Mouse (Mus musculus): ENCODE measurements around the gene Mtrr.

Gene Mtrr

GRCm38 (mm10) chr13:68581747-68582516 lies at the start of gene Mtrr, which contains the start of gene Fastkd3:
Gene Mtrr, minus strand, starts transcription at chr13:68582149.
Gene Fastkd3, plus strand, starts transcription at chr13:68582234.
- DNase-seq = peak; percentile 97 to 98

DNA sequence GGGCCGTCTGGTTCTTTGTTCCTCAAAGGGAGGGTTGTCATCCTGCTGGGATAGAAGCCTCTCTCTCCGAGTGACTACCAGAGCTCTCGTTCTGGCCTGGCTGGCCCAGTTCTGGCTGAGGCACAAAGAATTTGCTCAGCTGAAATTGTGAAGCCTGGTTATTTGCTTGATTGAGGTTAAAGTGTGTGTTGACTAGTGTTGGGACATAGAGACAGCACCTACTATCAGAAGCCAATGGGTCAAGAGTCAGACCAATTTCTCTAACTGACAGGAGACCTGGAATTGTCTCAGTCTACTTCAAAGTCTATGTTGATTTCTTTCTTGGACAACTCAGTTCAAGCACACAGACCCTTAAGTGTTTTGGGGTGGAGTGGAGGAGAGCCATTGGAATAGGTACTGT lies 45.1 kb upstream of the Mtrr start:
- no peak for DNase-seq

DNA sequence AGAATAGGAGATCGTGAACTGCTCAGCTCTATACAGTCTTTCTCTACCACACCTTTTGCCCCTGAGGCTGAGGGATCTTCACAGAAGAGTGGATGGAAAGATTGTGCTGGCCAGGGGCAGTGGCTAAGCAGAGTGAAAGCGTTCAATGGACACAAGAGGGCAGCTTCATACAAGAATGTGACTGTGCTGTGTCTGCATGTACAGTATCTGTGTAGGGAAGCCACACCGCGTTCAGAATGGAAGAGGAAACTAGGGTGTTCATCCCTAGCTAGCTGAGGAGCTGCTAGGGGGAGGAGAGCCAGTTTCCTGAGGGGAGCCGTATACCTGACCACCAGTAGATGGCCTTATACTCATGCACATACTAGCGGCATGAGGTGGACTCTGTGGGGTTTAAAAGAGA lies 40.8 kb upstream of the Mtrr start:
- no peak for DNase-seq

GRCm38 (mm10) chr13:68607652-68608405 lies 25.9 kb upstream of the Mtrr start:
- DNase-seq = peak in 1 of 2 experiments; percentile 7

DNA sequence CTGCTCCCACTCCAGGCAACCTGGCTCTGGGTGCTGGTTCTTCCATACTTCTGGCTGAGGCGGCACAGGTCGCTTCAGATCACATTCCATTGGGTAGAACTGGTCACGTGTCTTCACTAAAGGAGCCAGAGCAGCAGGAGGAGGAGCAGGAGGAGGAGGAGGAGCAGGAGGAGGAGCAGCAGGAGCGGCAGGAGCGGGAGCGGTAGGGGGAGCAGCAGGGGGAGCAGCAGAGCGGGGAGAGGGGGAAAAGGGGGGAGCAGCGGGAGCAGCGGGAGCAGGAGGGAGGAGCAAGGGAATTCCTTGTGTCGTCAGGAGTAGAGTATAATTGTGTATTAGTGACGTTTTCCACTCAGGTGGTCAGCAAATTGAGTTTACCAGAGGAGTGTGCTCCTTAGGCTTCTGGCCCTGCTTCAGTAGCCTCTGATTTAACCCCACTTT lies 23.8 kb upstream of the Mtrr start:
- DNase-seq = peak; percentile 70 to 76

- no peak for DNase-seq
Measured at GRCm38 (mm10) chr13:68603085-68603484, 21.1 kb upstream of the Mtrr start.

- no peak for DNase-seq
Measured at GRCm38 (mm10) chr13:68601184-68601583, 19.2 kb upstream of the Mtrr start.

DNA sequence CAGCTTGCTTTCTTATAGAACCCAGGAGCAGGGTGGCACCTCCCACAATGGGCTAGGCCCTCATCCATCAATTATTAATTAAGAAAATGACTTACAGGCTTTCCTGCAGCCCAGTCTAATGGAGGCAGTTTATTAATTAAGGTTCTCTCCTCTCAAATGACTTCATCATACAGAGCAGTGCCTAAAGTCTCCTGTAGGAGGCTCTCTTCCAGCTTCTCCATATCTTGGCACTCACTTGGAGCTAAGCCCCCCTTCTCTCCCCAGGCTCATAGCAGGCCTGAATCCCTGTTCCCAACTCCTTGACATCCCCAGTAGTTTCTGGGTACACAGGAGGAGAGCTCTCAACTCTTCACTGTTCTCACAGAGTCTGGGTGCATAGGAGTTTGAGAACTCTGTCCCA lies 17.0 kb upstream of the Mtrr start:
- no peak for DNase-seq

DNA sequence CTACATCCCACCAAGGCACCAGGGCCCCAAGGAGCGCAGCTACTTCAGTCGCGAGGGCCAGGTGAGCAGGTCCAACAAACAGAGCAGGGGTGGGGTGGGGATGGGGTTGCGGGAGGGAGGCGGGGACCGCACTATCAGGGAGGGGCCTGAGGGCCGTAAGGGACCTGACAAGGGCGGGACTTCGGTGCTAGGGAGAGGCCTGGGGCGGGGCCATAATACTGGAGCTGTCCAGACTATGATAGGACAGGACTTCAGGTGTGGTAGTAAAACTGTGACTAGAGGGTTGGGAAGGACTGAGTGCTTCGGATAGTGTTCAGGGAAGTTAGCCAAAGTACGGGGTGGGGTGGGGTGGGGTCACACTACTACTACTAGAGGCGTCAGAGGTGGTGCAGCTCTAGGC lies 15.7 kb upstream of the Mtrr start:
- peak; percentile 27 to 53 for DNase-seq

GRCm38 (mm10) chr13:68597199-68597598 lies 15.2 kb upstream of the Mtrr start, which contains the start of gene 1700001L19Rik:
Gene 1700001L19Rik, plus strand, starts transcription at chr13:68597421.
- DNase-seq = peak in 1 of 2 experiments; percentile 23

DNA sequence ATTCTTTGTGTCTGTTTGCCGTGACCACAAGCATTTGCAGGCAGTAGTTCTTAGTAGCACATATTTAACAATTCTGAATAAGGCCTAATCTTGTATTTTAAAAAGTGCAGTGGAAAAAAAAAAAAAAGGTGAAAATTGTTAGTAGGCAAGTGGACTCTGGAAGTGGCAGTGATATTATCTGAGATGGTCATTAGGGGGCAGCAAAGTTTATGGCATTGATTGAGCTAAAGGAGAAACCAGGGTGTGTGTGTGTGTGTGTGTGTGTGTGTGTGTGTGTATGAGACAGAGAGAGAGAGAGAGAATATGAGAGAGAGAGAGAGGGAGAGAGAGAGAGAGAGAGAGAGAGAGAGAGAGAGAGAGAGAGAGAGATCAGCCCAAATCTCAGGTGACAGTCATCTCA lies 11.8 kb upstream of the Mtrr start:
- no peak for DNase-seq

GRCm38 (mm10) chr13:68588352-68588751 lies 6.4 kb upstream of the Mtrr start:
- no peak for DNase-seq

GRCm38 (mm10) chr13:68585441-68585840 lies 3.5 kb upstream of the Mtrr start:
- DNase-seq = no peak

DNA sequence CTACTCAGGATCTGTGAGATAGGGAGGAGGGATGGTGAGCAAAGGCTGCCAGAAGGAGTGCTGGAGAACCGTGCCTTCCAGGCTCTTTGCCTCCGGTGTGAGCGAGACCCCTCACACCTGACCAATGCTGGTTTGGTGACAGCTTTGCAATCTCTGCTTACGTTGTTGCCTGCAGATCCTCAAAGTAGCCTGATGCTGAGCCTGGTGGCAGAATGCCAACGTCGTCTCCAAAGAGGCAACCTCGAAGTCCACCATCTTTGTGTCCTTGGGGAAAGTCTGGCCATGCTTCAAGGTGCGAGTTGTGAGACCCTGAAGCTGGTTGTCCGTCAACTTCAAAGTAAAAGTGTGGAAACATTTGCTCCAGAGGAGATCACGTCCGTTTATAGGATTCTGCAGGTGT lies 2.0 kb upstream of the Mtrr start:
- no peak for DNase-seq

DNA sequence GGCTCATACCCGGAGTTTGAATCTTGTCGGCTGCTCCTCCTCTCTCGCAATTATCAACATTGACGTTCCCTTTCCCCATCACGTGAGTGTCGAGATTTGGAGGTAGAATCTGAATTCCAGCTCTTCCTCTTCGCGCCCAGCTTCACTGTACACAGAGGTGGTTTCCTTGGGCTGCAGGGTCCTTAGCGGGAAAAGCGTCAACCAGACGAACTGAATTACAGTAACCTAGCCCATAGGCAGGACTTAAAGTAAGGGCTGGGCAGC lies 500 bp upstream of the Mtrr start:
- peak in 1 of 2 experiments; percentile 5 for DNase-seq

DNA sequence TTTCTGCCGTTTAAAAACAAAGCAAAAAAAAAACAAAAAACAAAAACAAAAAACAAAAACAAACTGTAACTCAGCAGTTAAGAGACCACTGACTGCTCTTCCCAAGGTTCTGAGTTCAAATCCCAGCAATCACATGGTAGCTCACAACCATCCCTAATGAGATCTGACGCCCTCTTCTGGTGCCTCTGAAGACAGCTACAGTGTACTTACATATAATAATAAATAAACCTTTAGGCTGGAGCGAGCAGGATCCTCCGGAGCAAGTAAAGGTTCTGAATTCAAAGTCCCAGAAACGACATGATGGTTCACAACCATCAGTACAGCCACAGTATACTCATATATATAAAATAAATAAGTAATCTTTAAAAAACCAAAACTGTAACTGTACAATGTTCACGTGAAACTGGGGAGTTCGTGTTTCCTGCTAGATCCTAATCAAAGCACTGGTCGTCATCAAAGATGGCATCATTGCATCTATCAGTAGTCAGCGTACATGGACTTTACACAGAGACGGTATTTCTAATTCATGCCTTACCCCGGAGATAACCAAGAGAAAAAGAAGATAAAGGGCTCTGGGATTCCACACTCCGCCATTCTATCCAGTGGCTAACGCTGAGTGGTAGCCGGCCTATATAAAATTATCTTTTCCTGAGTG lies 736 bp downstream of the Mtrr start:
- DNase-seq = no peak

- DNase-seq = peak; percentile 22 to 52
Measured at GRCm38 (mm10) chr13:68577945-68578344, 4.0 kb downstream of the Mtrr start.

- DNase-seq = no peak
Measured at GRCm38 (mm10) chr13:68574398-68574797, 7.6 kb downstream of the Mtrr start.

- DNase-seq = peak; percentile 16 to 28
Measured at GRCm38 (mm10) chr13:68572966-68573913, 8.7 kb downstream of the Mtrr start.

- DNase-seq = no peak
Measured at GRCm38 (mm10) chr13:68572247-68572646, 9.7 kb downstream of the Mtrr start.

- peak; percentile 16 to 44 for DNase-seq
Measured at GRCm38 (mm10) chr13:68569589-68570336, 12.2 kb downstream of the Mtrr start.

GRCm38 (mm10) chr13:68568548-68568947 lies 13.4 kb downstream of the Mtrr start:
- DNase-seq = no peak

Data from lung, adult 18-20 months (tissue).